Mouse (Mus musculus) lung, embryonic 16.5 days (tissue): Measurements from ENCODE around the gene Dusp6. TPM values are rescaled to one million over a fixed set of nuclear protein-coding genes. Genes with fewer than 3 reads are reported as not detected.
A peak's percentile ranks its signal among the peaks of the same experiment; 100 is the strongest.

Experiments used
- ATAC-seq: fragments of 200-750 bp; cut with Nextera tagmentation; 2 replicates; pipeline ENCODE4 v1.8.0; 2017; ENCODE audit warnings: low read depth, mild to moderate bottlenecking, moderate library complexity
- H3K27ac ChIP-seq: fragments of 300-500 bp; sonication (generic); 2 replicates; pipeline ENCODE4 v1.5.1; 2014; ENCODE audit warnings: mild to moderate bottlenecking, control low read depth, low read length
- H3K27me3 ChIP-seq: fragments of 300-500 bp; sonication (generic); 2 replicates; pipeline ENCODE4 v1.6.1; 2014; ENCODE audit warnings: low read depth, low read length, mixed read lengths; ENCODE audit not compliant: control insufficient read depth, insufficient read depth
- H3K36me3 ChIP-seq: fragments of 300-500 bp; sonication (generic); 2 replicates; pipeline ENCODE4 v1.6.1; 2014; ENCODE audit warnings: low read length; ENCODE audit not compliant: control insufficient read depth, insufficient read depth
- H3K4me1 ChIP-seq: fragments of 300-500 bp; sonication (generic); replicated peaks from 2 replicates; pipeline ENCODE4 v1.6.1; 2014; ENCODE audit warnings: low read length, mixed read lengths; ENCODE audit not compliant: control insufficient read depth, insufficient read depth
- H3K4me2 ChIP-seq: fragments of 300-500 bp; sonication (generic); 2 replicates; pipeline ENCODE4 v1.6.1; 2014; ENCODE audit warnings: low read depth, low read length, control low read depth
- H3K4me3 ChIP-seq: fragments of 300-500 bp; sonication (generic); 2 replicates; pipeline ENCODE4 v1.5.1; 2014; ENCODE audit warnings: mild to moderate bottlenecking, low read length, control low read depth
- H3K9ac ChIP-seq: fragments of 300-500 bp; sonication (generic); 2 replicates; pipeline ENCODE4 v1.6.1; 2014; ENCODE audit warnings: low read length, control low read depth
- H3K9me3 ChIP-seq: fragments of 300-500 bp; sonication (generic); 2 replicates; pipeline ENCODE4 v1.6.1; 2016; ENCODE audit warnings: low read length; ENCODE audit not compliant: control insufficient read depth
- WGBS: fragments of 180-500 bp; shearing (Covaris S2); extraction: QIAGEN DNeasy Blood & Tissue Kit; methylation state at CpG from one replicate; pipeline ENCODE4 v1.1.7; 2014; 5-methylcytosine and 5-hydroxymethylcytosine counted together
- polyA plus RNA-seq: library from polyadenylated mRNA; unstranded; fragments of >200 nt; fragmentation: Nextera tagmentation; extraction: Ambion mirVana; gene quantifications from 2 replicates; pipeline ENCODE4 v1.2.1, GENCODE M21; 2015

Gene Dusp6
- polyA plus RNA-seq, 1 experiment from 2014 or later: 80.3 TPM

DNA sequence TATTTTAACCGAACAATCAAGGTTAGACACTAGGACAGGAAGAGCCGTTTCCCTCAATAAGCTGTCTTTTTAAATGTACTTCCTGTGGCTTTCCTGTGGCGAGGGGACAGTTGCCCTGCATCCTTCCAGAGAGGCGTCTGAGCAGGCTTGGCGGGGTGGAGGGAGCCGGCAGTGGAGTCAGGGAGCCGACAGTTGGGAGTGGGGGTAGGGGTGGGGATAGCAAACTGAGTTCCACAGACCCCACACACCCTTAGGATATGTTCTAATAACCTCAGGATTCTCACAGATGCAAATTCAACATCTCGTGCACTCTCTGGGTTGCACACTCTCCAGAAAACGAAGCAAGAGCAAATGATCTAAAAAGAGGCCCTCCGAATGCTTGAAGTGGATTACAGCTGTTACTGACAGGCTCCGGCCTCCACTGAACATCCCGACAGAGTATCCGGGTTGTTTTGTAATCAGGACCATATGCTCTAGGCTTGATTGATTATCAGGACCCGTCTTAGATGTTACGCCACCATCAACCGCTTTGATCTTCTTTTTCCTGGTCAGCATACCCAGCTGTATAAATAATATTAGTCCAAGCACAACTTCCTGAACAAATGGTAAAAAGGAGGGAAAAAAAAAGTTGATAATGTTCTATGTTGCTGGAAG, 33.9 kb upstream of the Dusp6 start:
- Histone ChIP-seq H3K36me3 (no peaks in the 10 kb centered on the region), H3K4me1 (peaks cover 23% of the 10 kb centered on the region), H3K27me3 (no peaks in the 10 kb centered on the region), H3K9me3 (no peaks in the 10 kb centered on the region), H3K9ac (peak overlapping the region; percentile 6; the same call in 1 of the 2 replicates), H3K4me3 (peak overlapping the region; percentile 23; the same call in 1 of the 2 replicates), H3K4me2 (peak overlapping the region; percentile 51), H3K27ac (peak overlapping the region; percentile 96)
- peak; percentile 88 for ATAC-seq
- 9% methylated on average over 16 of the region's 16 CpGs for WGBS

DNA sequence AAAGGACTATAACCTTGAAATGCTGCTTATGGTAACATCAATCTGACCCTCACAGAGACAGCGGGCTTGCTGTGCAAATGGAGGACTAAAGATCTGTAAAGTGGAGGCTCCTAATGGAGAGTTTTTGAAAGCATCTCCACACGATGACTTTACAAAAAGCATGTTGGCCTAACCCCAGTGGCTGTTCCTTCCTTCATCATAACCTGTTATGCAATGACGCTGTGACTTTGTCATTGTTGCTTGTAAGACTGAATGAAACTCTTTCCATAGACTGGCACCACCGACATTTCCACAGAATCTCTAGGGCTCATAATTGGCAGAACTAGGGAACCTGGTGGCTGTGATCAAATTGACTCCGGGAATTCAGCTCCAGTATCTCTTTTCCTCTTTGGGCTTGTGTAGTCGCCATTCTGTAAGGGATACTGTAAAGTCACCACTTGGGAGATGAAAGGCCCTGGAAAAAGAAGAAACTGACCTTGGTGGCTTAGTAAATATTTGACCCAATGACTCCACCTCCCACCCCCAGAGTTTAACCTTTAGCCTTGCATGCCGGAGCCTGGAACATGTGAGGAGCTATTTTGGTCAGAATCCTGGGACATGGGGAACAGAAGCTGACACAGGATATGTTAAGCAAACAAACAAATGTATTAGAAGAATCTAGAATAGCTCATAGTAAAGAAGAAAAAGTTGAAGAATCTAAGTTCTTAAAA, 30.4 kb upstream of the Dusp6 start:
- Histone ChIP-seq H3K4me2 (no peak overlapping the region), H3K9ac (no peak overlapping the region), H3K9me3 (no peaks in the 10 kb centered on the region), H3K27me3 (no peaks in the 10 kb centered on the region), H3K27ac (no peak overlapping the region), H3K4me1 (peaks cover 20% of the 10 kb centered on the region), H3K36me3 (no peaks in the 10 kb centered on the region), H3K4me3 (no peak overlapping the region)
- WGBS: 57% methylated on average over 7 of the region's 7 CpGs
- no peak for ATAC-seq

DNA sequence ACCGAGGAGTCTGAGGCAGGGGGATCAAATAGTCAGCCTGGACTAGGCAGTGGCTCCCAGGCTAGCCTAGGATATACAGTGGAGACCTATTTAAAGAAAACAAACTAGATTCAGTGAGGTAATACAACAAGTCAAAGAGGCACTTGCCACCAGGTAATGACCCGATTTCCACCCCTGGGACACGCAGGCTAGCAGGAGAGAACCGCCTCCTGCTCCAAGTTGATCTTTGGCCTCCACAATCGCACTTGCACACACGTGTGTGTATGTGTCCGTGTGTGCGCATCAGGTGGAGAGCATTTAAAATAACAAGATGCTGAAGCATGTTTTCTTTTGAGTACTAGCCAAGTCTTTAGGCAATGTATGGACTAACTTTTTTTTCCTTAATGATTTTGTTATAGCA, 28.7 kb upstream of the Dusp6 start:
- no peaks in the 10 kb centered on the region for H3K36me3 ChIP-seq
- no peak overlapping the region for H3K4me3 ChIP-seq
- WGBS: 90% methylated on average over 8 of the region's 8 CpGs
- H3K27ac ChIP-seq: no peak overlapping the region
- no peaks in the 10 kb centered on the region for H3K9me3 ChIP-seq
- H3K4me1 ChIP-seq: peaks cover 5% of the 10 kb centered on the region
- H3K9ac ChIP-seq: no peak overlapping the region
- H3K4me2 ChIP-seq: no peak overlapping the region
- no peak for ATAC-seq
- H3K27me3 ChIP-seq: no peaks in the 10 kb centered on the region

DNA sequence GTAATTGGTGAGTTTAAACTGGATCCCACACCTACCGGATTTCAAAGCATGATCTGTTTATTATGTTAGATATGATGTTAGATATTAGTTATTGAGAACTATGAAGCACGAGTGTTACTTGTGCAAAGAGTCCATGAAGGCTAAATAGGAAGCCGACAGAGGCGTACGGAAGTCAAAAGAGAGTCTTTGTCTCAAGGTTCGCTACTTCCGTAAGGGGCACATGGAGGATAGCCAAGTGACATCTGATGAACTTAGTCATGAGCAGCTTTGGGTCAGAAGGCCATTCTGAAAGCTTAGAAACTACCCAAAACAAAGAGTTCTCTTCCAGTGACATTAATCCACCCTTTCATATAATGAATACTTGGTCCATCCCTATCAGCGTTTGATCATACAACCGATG, 27.9 kb upstream of the Dusp6 start:
- Histone ChIP-seq H3K4me3 (no peak overlapping the region), H3K4me1 (peaks cover 2% of the 10 kb centered on the region; the same call in 1 of the 2 replicates), H3K9ac (no peak overlapping the region), H3K9me3 (no peaks in the 10 kb centered on the region), H3K36me3 (no peaks in the 10 kb centered on the region), H3K27ac (no peak overlapping the region), H3K27me3 (no peaks in the 10 kb centered on the region), H3K4me2 (no peak overlapping the region)
- no peak for ATAC-seq
- 80% methylated on average over 9 of the region's 9 CpGs for WGBS

GRCm38 (mm10) chr10:99237205-99237832, 25.7 kb upstream of the Dusp6 start:
- peaks cover 12% of the 10 kb centered on the region for H3K4me1 ChIP-seq
- no peaks in the 10 kb centered on the region for H3K27me3 ChIP-seq
- ATAC-seq: peak; percentile 74
- H3K4me2 ChIP-seq: no peak overlapping the region
- no peak overlapping the region for H3K27ac ChIP-seq
- no peaks in the 10 kb centered on the region for H3K9me3 ChIP-seq
- WGBS: 39% methylated on average over 11 of the region's 11 CpGs
- no peaks in the 10 kb centered on the region for H3K36me3 ChIP-seq
- H3K9ac ChIP-seq: no peak overlapping the region
- no peak overlapping the region for H3K4me3 ChIP-seq

DNA sequence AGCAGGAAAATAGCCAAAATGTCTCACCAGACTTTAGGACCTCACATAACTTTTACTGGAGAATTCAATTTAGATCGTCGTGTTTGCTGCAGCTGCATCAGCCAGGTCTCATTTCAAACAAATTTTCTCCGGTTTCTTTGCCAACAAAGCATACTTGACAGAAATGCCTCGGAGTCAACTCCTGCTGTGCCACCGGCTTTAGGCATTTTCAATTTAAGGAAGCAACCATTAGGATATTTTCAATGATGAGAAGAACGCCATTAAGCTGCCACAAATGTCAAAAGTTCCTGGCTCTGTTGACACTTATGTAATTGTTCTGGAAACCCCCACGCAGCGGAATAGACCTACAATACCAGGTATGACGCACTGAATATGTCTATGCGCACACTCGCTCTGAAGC, 24.5 kb upstream of the Dusp6 start:
- no peak for ATAC-seq
- H3K9ac ChIP-seq: no peak overlapping the region
- H3K27ac ChIP-seq: no peak overlapping the region
- WGBS: 83% methylated on average over 11 of the region's 11 CpGs
- no peaks in the 10 kb centered on the region for H3K9me3 ChIP-seq
- H3K27me3 ChIP-seq: no peaks in the 10 kb centered on the region
- no peaks in the 10 kb centered on the region for H3K36me3 ChIP-seq
- H3K4me2 ChIP-seq: no peak overlapping the region
- H3K4me3 ChIP-seq: no peak overlapping the region
- peaks cover 20% of the 10 kb centered on the region for H3K4me1 ChIP-seq

- H3K36me3 ChIP-seq: no peaks in the 10 kb centered on the region
- H3K9ac ChIP-seq: no peak overlapping the region
- H3K4me1 ChIP-seq: peaks cover 32% of the 10 kb centered on the region
- WGBS: 58% methylated on average over 7 of the region's 7 CpGs
- no peak for ATAC-seq
- peak overlapping the region; percentile 36; the same call in 1 of the 2 replicates for H3K4me2 ChIP-seq
- no peaks in the 10 kb centered on the region for H3K9me3 ChIP-seq
- H3K4me3 ChIP-seq: no peak overlapping the region
- H3K27me3 ChIP-seq: no peaks in the 10 kb centered on the region
- H3K27ac ChIP-seq: peak overlapping the region; percentile 62
Observed at GRCm38 (mm10) chr10:99241284-99241828, 21.7 kb upstream of the Dusp6 start.

DNA sequence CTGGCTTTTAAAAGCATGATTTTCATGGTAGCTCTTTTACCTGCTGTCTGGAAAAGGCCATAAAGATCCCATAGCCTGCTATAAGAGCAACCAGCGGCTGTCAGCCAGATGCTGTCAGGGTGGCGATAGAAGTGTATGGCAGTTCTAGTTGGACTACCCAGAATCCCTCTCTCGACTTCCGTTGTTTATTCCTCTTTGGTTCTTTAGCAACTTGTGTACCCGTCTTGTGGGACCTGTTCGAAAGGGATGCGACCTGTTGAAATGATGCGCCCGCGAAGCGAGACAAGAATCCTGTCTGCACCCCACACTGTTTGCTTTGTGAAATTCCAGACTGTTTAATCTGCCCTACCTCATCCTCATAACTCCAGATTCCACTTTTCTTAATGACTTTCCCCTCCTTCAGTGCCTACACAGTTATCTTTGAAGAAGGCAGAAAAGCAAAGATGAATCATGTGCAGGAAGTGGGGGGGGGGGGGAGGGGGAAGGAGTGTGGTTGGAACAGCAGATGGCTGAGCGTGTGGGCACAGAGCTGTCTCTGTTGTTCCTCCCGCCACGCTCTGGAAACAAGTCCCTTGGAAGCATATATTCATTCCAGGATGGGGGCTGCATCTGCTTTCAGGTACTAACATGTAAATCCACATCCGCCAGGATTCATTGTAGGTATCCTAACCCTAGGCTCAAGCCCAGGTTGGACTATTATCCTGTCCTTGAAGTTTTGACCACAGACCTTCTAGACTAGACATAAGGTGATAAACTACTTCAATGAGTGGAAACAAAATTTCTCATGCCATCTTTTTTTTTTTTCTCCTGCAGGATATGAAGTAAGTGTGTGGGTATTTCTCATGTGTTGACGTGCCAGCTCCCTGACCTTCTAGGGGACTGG, 21.0 kb upstream of the Dusp6 start:
- Histone ChIP-seq H3K36me3 (no peaks in the 10 kb centered on the region), H3K9me3 (no peaks in the 10 kb centered on the region), H3K27ac (peak overlapping the region; percentile 62), H3K4me2 (peak overlapping the region; percentile 36), H3K4me1 (peaks cover 32% of the 10 kb centered on the region), H3K9ac (no peak overlapping the region), H3K27me3 (no peaks in the 10 kb centered on the region), H3K4me3 (no peak overlapping the region; the same call in 1 of the 2 replicates)
- ATAC-seq: peak; percentile 58
- WGBS: 16% methylated on average over 16 of the region's 16 CpGs
